Mouse (Mus musculus) G1E (cell line): ENCODE data around the gene Ndufb4. TPM values are rescaled to one million over a fixed set of nuclear protein-coding genes. Genes with fewer than 3 reads are reported as not detected.
A peak's percentile ranks its signal among the peaks of the same experiment; 100 is the strongest.

Experiments
- ATAC-seq: 2 replicates; pipeline ENCODE4 v1.8.0; 2016; ENCODE audit warnings: mild to moderate bottlenecking; ENCODE audit not compliant: insufficient number of reproducible peaks, poor library complexity, low FRiP score, severe bottlenecking; ENCODE audit errors: extremely low read depth
- DNase-seq: peaks from one replicate; pipeline ENCODE4 v3.0.0; 2012; ENCODE audit warnings: low spot score
- H3K27me3 ChIP-seq: 2 replicates; pipeline ENCODE4 v1.6.1; 2012; ENCODE audit warnings: mild to moderate bottlenecking, low read length, inconsistent platforms; ENCODE audit not compliant: insufficient read depth
- H3K36me3 ChIP-seq: replicated peaks from 2 replicates; pipeline ENCODE3; 2012; ENCODE audit warnings: mild to moderate bottlenecking, inconsistent platforms
- H3K4me1 ChIP-seq: 2 replicates; pipeline ENCODE4 v1.6.1; 2012; ENCODE audit warnings: low read depth, low read length, inconsistent platforms, mixed read lengths; ENCODE audit not compliant: insufficient read depth
- H3K4me3 ChIP-seq: 2 replicates; pipeline ENCODE4 v1.5.1; 2012; ENCODE audit warnings: low read depth, mild to moderate bottlenecking, inconsistent platforms, low read length, moderate library complexity, mixed read lengths
- H3K9me3 ChIP-seq: replicated peaks from 2 replicates; pipeline ENCODE4 v1.6.1; 2012; ENCODE audit warnings: inconsistent platforms
- CTCF ChIP-seq: IDR thresholded peaks from 2 replicates; pipeline ENCODE4 v1.5.1; 2012; ENCODE audit warnings: low read depth, low read length, inconsistent platforms, mixed read lengths
- GATA1 ChIP-seq: IDR thresholded peaks from 2 replicates; pipeline ENCODE4 v1.6.1; 2012; ENCODE audit warnings: borderline replicate concordance, low read length, inconsistent platforms, mixed read lengths
- GATA2 ChIP-seq: IDR thresholded peaks from 2 replicates; pipeline ENCODE4 v1.6.1; 2012; ENCODE audit warnings: low read depth, low read length, inconsistent platforms, borderline replicate concordance
- POLR2AphosphoS5 ChIP-seq: IDR thresholded peaks from 2 replicates; pipeline ENCODE4 v1.6.1; 2012; ENCODE audit warnings: low read depth, low read length, inconsistent platforms; ENCODE audit not compliant: insufficient replicate concordance
- TAL1 ChIP-seq: conservative IDR thresholded peaks from 2 replicates; pipeline ENCODE4 v1.6.1; 2012; ENCODE audit warnings: low read depth, low read length, inconsistent platforms, mixed read lengths
- polyA plus RNA-seq: library from polyadenylated mRNA; stranded (reverse); fragments of >175 nt; gene quantifications from 2 replicates; pipeline ENCODE4 v1.2.3, GENCODE M21; 2012
- total RNA-seq, 2 experiments: library from RNA; stranded (forward) in 1 of 2; stranded (reverse) in 1 of 2; fragments of 200-1000 nt in 1 of 2; fragments of >200 nt in 1 of 2; fragmentation: Nextera tagmentation in 1 of 2; gene quantifications; 2 replicates each; pipeline ENCODE4 v1.2.3; 2014 to 2017

Ndufb4 gene
- total and polyA plus RNA-seq, 3 experiments, result 19.0 to 37.1 (median 34.9) TPM

- H3K4me3 ChIP-seq, result no peak overlapping the region
- DNase-seq, result no peak
- no peaks in the 10 kb centered on the region for H3K36me3 ChIP-seq
- H3K4me1 ChIP-seq, result no peaks in the 10 kb centered on the region
- H3K27me3 ChIP-seq, result peaks cover 20% of the 10 kb centered on the region
- no peak for ATAC-seq
- TF ChIP-seq POLR2AphosphoS5 (no peak), GATA2 (no peak), GATA1 (no peak), CTCF (no peak), TAL1 (no peak)
- no peaks in the 10 kb centered on the region for H3K9me3 ChIP-seq
These were observed 11.2 kb upstream of the Ndufb4 start for GRCm38 (mm10) chr16:37665394-37665935.

GRCm38 (mm10) chr16:37663643-37664459, 9.6 kb upstream of the Ndufb4 start:
- H3K27me3 ChIP-seq, result peaks cover 17% of the 10 kb centered on the region
- H3K4me1 ChIP-seq, result no peaks in the 10 kb centered on the region
- DNase-seq (no peak), ATAC-seq (no peak)
- TF ChIP-seq GATA2, result no peak
- no peak for TF ChIP-seq TAL1
- TF ChIP-seq GATA1, result no peak
- no peaks in the 10 kb centered on the region for H3K36me3 ChIP-seq
- H3K4me3 ChIP-seq, result no peak overlapping the region
- no peaks in the 10 kb centered on the region for H3K9me3 ChIP-seq

- Histone ChIP-seq H3K27me3 (no peaks in the 10 kb centered on the region), H3K9me3 (no peaks in the 10 kb centered on the region), H3K4me1 (peaks cover 27% of the 10 kb centered on the region), H3K36me3 (peaks cover 5% of the 10 kb centered on the region), H3K4me3 (no peak overlapping the region)
- no peak for DNase-seq
- ATAC-seq, result no peak
- TF ChIP-seq POLR2AphosphoS5, result no peak
- no peak for TF ChIP-seq GATA2
- TF ChIP-seq CTCF, result no peak
- no peak for TF ChIP-seq GATA1
- no peak for TF ChIP-seq TAL1
These were observed 2.5 kb upstream of the Ndufb4 start for GRCm38 (mm10) chr16:37656796-37657195.

- TF ChIP-seq GATA2 (no peak), TAL1 (no peak), CTCF (no peak), POLR2AphosphoS5 (no peak), GATA1 (no peak)
- H3K36me3 ChIP-seq, result peaks cover 14% of the 10 kb centered on the region
- no peaks in the 10 kb centered on the region for H3K27me3 ChIP-seq
- no peaks in the 10 kb centered on the region for H3K9me3 ChIP-seq
- DNase-seq (peak; percentile 23), ATAC-seq (no peak)
- peaks cover 36% of the 10 kb centered on the region for H3K4me1 ChIP-seq
- no peak overlapping the region; the same call in 1 of the 2 replicates for H3K4me3 ChIP-seq
These were observed 1.6 kb upstream of the Ndufb4 start for GRCm38 (mm10) chr16:37655756-37656347.

- Histone ChIP-seq H3K4me3 (no peak overlapping the region), H3K27me3 (no peaks in the 10 kb centered on the region), H3K36me3 (peaks cover 22% of the 10 kb centered on the region), H3K4me1 (peaks cover 40% of the 10 kb centered on the region), H3K9me3 (no peaks in the 10 kb centered on the region)
- ATAC-seq (no peak), DNase-seq (no peak)
- TF ChIP-seq GATA1 (no peak), TAL1 (no peak), GATA2 (no peak), POLR2AphosphoS5 (no peak), CTCF (no peak)
These were observed 690 bp upstream of the Ndufb4 start for GRCm38 (mm10) chr16:37654831-37655455.

- ATAC-seq (no peak), DNase-seq (no peak)
- TF ChIP-seq POLR2AphosphoS5 (no peak), CTCF (no peak), GATA1 (no peak)
- peak overlapping the region; percentile 92; the same call in 1 of the 2 replicates for H3K4me3 ChIP-seq
- peaks cover 36% of the 10 kb centered on the region for H3K36me3 ChIP-seq
- H3K4me1 ChIP-seq, result peaks cover 41% of the 10 kb centered on the region
- no peaks in the 10 kb centered on the region for H3K9me3 ChIP-seq
- H3K27me3 ChIP-seq, result no peaks in the 10 kb centered on the region
These were observed 1.2 kb downstream of the Ndufb4 start for GRCm38 (mm10) chr16:37653058-37653457.
